Mouse (Mus musculus): Measurements from ENCODE around the gene Peli1.

GRCm38 (mm10) chr11:21131692-21132091, 40.6 kb downstream of the Peli1 start:
- TF ChIP-seq CTCF (conservative IDR thresholded peaks at IDR 0.05; ENCODE audit: low read length) (no peak), POU5F1 (IDR thresholded peaks at IDR 0.05; ENCODE audit: borderline replicate concordance, low read length) (no peak), NANOG (IDR thresholded peaks at IDR 0.05; ENCODE audit: borderline replicate concordance, low read length) (no peak)
